Mouse (Mus musculus): ENCODE data around the gene Agbl3. TPM values are rescaled to one million over a fixed set of nuclear protein-coding genes. Genes with fewer than 3 reads are reported as not detected.

Gene Agbl3
- polyA plus RNA-seq, 1 experiment = 5.1 TPM

- WGBS = 71% methylated on average over 10 of the region's 10 CpGs
- Histone ChIP-seq H3K4me3 (replicated peaks; ENCODE audit: extremely low read depth, low read depth, low read length) (no peak overlapping the region), H3K4me1 (ENCODE audit: control insufficient read depth, insufficient read depth, low read length) (no peaks in the 10 kb centered on the region)
- DNase-seq = no peak
- no peak for TF ChIP-seq CTCF (IDR thresholded peaks at IDR 0.05; ENCODE audit: insufficient read depth, low read length)
- no peak for TF ChIP-seq POLR2A (IDR thresholded peaks at IDR 0.05; ENCODE audit: borderline replicate concordance, extremely low read depth, low read depth, low read length)
Measured at GRCm38 (mm10) chr6:34777981-34778668, 2.1 kb upstream of the Agbl3 start.

GRCm38 (mm10) chr6:34780943-34781289 lies 684 bp downstream of the Agbl3 start:
- DNase-seq = no peak
- TF ChIP-seq POLR2A (IDR thresholded peaks at IDR 0.05; ENCODE audit: borderline replicate concordance, extremely low read depth, low read depth, low read length) (no peak), CTCF (IDR thresholded peaks at IDR 0.05; ENCODE audit: insufficient read depth, low read length) (no peak)
- Histone ChIP-seq H3K4me1 (ENCODE audit: control insufficient read depth, insufficient read depth, low read length) (no peaks in the 10 kb centered on the region), H3K4me3 (replicated peaks; ENCODE audit: extremely low read depth, low read depth, low read length) (peak overlapping the region; percentile 93)
- under 1% methylated on average over 13 of the region's 13 CpGs for WGBS

GRCm38 (mm10) chr6:34782493-34782892 lies 2.3 kb downstream of the Agbl3 start:
- H3K4me1 ChIP-seq (ENCODE audit: control insufficient read depth, insufficient read depth, low read length) = no peaks in the 10 kb centered on the region
- TF ChIP-seq CTCF (IDR thresholded peaks at IDR 0.05; ENCODE audit: insufficient read depth, low read length) = no peak
- no peak for TF ChIP-seq POLR2A (IDR thresholded peaks at IDR 0.05; ENCODE audit: borderline replicate concordance, extremely low read depth, low read depth, low read length)
- 66% methylated on average over 1 of the region's 1 CpGs for WGBS
- H3K4me3 ChIP-seq (replicated peaks; ENCODE audit: extremely low read depth, low read depth, low read length) = no peak overlapping the region
- DNase-seq = no peak

GRCm38 (mm10) chr6:34796881-34797280 lies 16.6 kb downstream of the Agbl3 start:
- Histone ChIP-seq H3K4me1 (ENCODE audit: control insufficient read depth, insufficient read depth, low read length) (no peaks in the 10 kb centered on the region), H3K4me3 (replicated peaks; ENCODE audit: extremely low read depth, low read depth, low read length) (no peak overlapping the region)
- TF ChIP-seq CTCF (IDR thresholded peaks at IDR 0.05; ENCODE audit: insufficient read depth, low read length) (no peak), POLR2A (IDR thresholded peaks at IDR 0.05; ENCODE audit: borderline replicate concordance, extremely low read depth, low read depth, low read length) (no peak)
- WGBS = 55% methylated on average over 3 of the region's 3 CpGs
- no peak for DNase-seq

GRCm38 (mm10) chr6:34797887-34798286 lies 17.7 kb downstream of the Agbl3 start:
- no peak for DNase-seq
- Histone ChIP-seq H3K4me3 (replicated peaks; ENCODE audit: extremely low read depth, low read depth, low read length) (no peak overlapping the region), H3K4me1 (ENCODE audit: control insufficient read depth, insufficient read depth, low read length) (no peaks in the 10 kb centered on the region)
- no peak for TF ChIP-seq CTCF (IDR thresholded peaks at IDR 0.05; ENCODE audit: insufficient read depth, low read length)
- TF ChIP-seq POLR2A (IDR thresholded peaks at IDR 0.05; ENCODE audit: borderline replicate concordance, extremely low read depth, low read depth, low read length) = no peak
- 55% methylated on average over 3 of the region's 3 CpGs for WGBS

- DNase-seq = no peak
- Histone ChIP-seq H3K4me1 (ENCODE audit: control insufficient read depth, insufficient read depth, low read length) (no peaks in the 10 kb centered on the region), H3K4me3 (replicated peaks; ENCODE audit: extremely low read depth, low read depth, low read length) (no peak overlapping the region)
- WGBS = 65% methylated on average over 2 of the region's 2 CpGs
- TF ChIP-seq CTCF (IDR thresholded peaks at IDR 0.05; ENCODE audit: insufficient read depth, low read length) (no peak), POLR2A (IDR thresholded peaks at IDR 0.05; ENCODE audit: borderline replicate concordance, extremely low read depth, low read depth, low read length) (no peak)
Measured at GRCm38 (mm10) chr6:34805582-34805981, 25.4 kb downstream of the Agbl3 start.

GRCm38 (mm10) chr6:34810651-34811050 lies 30.4 kb downstream of the Agbl3 start:
- no peak for DNase-seq
- H3K4me3 ChIP-seq (replicated peaks; ENCODE audit: extremely low read depth, low read depth, low read length) = no peak overlapping the region
- WGBS = 77% methylated on average over 4 of the region's 4 CpGs
- no peaks in the 10 kb centered on the region for H3K4me1 ChIP-seq (ENCODE audit: control insufficient read depth, insufficient read depth, low read length)
- no peak for TF ChIP-seq CTCF (IDR thresholded peaks at IDR 0.05; ENCODE audit: insufficient read depth, low read length)
- TF ChIP-seq POLR2A (IDR thresholded peaks at IDR 0.05; ENCODE audit: borderline replicate concordance, extremely low read depth, low read depth, low read length) = no peak

- Histone ChIP-seq H3K4me3 (replicated peaks; ENCODE audit: extremely low read depth, low read depth, low read length) (no peak overlapping the region), H3K4me1 (ENCODE audit: control insufficient read depth, insufficient read depth, low read length) (no peaks in the 10 kb centered on the region)
- no peak for TF ChIP-seq POLR2A (IDR thresholded peaks at IDR 0.05; ENCODE audit: borderline replicate concordance, extremely low read depth, low read depth, low read length)
- no peak for TF ChIP-seq CTCF (IDR thresholded peaks at IDR 0.05; ENCODE audit: insufficient read depth, low read length)
- DNase-seq = no peak
Measured at GRCm38 (mm10) chr6:34824406-34824805, 44.2 kb downstream of the Agbl3 start.

- no peak for TF ChIP-seq POLR2A (IDR thresholded peaks at IDR 0.05; ENCODE audit: borderline replicate concordance, extremely low read depth, low read depth, low read length)
- TF ChIP-seq CTCF (IDR thresholded peaks at IDR 0.05; ENCODE audit: insufficient read depth, low read length) = no peak
- H3K4me3 ChIP-seq (replicated peaks; ENCODE audit: extremely low read depth, low read depth, low read length) = no peak overlapping the region
- no peaks in the 10 kb centered on the region; the same call in 1 of the 2 replicates for H3K4me1 ChIP-seq (ENCODE audit: control insufficient read depth, insufficient read depth, low read length)
- no peak for DNase-seq
- 96% methylated on average over 5 of the region's 5 CpGs for WGBS
Measured at GRCm38 (mm10) chr6:34832352-34832751, 52.1 kb downstream of the Agbl3 start.

- no peak for TF ChIP-seq POLR2A (IDR thresholded peaks at IDR 0.05; ENCODE audit: borderline replicate concordance, extremely low read depth, low read depth, low read length)
- no peak for TF ChIP-seq CTCF (IDR thresholded peaks at IDR 0.05; ENCODE audit: insufficient read depth, low read length)
- WGBS = 89% methylated on average over 11 of the region's 11 CpGs
- no peak overlapping the region for H3K4me3 ChIP-seq (replicated peaks; ENCODE audit: extremely low read depth, low read depth, low read length)
- H3K4me1 ChIP-seq (ENCODE audit: control insufficient read depth, insufficient read depth, low read length) = peaks cover 22% of the 10 kb centered on the region
- DNase-seq = no peak
Measured at GRCm38 (mm10) chr6:34861546-34862053, 81.4 kb downstream of the Agbl3 start.

Data from lung, adult 2 months (tissue).